Mouse (Mus musculus): Measurements from ENCODE around the gene Gm42674.

The Gm42674 gene

GRCm38 (mm10) chr3:90601486-90602110 lies at the start of gene Gm42674:
Gene Gm42674 (plus strand): TSS chr3:90601904.
- no peak for DNase-seq (ENCODE audit: low spot score in 2 of 2)

DNA sequence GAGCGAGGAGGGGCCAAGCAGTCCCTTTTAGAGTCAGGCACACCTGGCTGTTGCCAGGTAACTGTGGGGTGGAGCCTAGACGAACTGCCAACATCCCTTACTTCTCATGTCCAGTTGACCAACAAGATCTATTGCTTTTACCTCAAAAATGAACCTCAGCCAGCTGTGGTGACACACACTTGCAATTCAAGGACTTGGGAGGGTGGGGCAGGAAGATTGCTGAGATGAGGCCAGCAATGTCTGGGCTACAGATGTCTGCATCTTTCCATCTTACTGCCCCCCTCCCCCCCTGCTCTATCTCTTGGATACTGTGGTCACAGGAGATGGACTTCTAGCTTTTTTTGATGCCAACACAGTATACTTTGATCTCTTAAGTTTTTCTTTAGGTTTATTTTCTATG lies 49.5 kb upstream of the Gm42674 start:
- no peak for DNase-seq (ENCODE audit: low spot score in 2 of 2)

- DNase-seq (ENCODE audit: low spot score in 2 of 2), result no peak
These were observed 45.8 kb upstream of the Gm42674 start for GRCm38 (mm10) chr3:90555954-90556353.

- DNase-seq (ENCODE audit: low spot score in 2 of 2), result no peak
These were observed 41.6 kb upstream of the Gm42674 start, which contains the start of gene S100a3 for GRCm38 (mm10) chr3:90560008-90560628. Gene S100a3 (plus strand): TSS chr3:90560578.

DNA sequence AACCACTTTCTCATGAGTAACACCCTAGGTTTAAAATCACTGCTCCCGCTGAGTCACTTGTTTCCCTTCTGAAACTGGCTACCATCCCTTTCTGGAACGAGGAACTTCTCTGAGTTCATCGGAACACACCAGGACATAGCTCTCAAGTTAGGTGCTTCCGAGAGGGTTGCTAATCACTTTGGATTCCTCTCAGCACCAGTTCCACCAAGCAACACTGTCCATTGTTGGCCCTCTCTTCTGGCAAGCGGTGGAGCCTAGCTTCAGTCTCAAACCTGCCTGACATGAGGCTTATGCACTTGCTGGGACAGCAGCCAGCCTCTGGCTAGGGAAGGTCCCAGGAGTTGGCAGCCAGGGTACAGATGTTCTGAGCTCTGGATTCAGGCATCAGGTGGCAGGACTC lies 27.0 kb upstream of the Gm42674 start:
- DNase-seq (ENCODE audit: low spot score in 2 of 2), result peak; percentile 40 to 44

- no peak for DNase-seq (ENCODE audit: low spot score in 2 of 2)
These were observed 26.4 kb upstream of the Gm42674 start for GRCm38 (mm10) chr3:90575320-90575719.

DNA sequence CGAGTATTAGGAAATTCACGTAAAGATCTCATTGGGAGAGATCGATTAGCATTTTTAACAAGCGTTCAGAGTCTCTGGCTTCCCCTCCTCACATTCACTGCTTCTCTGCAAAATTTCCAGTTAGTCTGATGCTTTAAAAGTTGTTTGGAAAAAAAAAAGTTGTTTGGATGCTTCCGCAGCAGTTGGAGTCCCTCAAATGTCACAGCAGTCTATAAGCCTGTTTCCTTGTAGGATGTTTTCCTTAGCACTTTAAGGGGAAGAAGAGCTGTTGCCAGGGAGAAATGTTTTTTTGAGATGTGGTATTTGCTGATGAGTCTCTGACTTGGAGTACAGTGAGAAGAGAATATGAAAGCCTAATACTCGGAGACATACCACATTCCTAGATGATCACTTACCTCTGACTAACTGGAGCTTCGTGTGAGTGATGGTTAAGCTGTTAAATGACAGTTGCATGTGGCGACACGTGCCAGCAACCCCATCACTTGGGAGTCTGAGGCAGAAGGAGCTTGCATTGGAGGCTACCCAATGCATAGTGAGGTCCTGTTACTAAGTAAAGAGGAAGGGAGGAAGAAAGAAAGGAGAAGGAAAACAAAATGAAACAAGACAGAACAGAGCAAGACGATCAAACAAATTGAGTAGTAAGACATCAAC lies 25.2 kb upstream of the Gm42674 start:
- DNase-seq (ENCODE audit: low spot score in 2 of 2), result no peak

GRCm38 (mm10) chr3:90579433-90579832 lies 22.3 kb upstream of the Gm42674 start:
- no peak for DNase-seq (ENCODE audit: low spot score in 2 of 2)

GRCm38 (mm10) chr3:90581141-90581540 lies 20.6 kb upstream of the Gm42674 start:
- DNase-seq (ENCODE audit: low spot score in 2 of 2), result no peak

GRCm38 (mm10) chr3:90582156-90582555 lies 19.5 kb upstream of the Gm42674 start:
- no peak for DNase-seq (ENCODE audit: low spot score in 2 of 2)

GRCm38 (mm10) chr3:90582556-90582955 lies 19.1 kb upstream of the Gm42674 start:
- DNase-seq (ENCODE audit: low spot score in 2 of 2), result no peak

GRCm38 (mm10) chr3:90583893-90584292 lies 17.8 kb upstream of the Gm42674 start:
- DNase-seq (ENCODE audit: low spot score in 2 of 2), result no peak

- peak in 1 of 2 experiments; percentile 73 for DNase-seq (ENCODE audit: low spot score in 2 of 2)
These were observed 16.1 kb upstream of the Gm42674 start for GRCm38 (mm10) chr3:90585595-90585994.

GRCm38 (mm10) chr3:90586016-90586643 lies 15.6 kb upstream of the Gm42674 start:
- no peak for DNase-seq (ENCODE audit: low spot score in 2 of 2)

DNA sequence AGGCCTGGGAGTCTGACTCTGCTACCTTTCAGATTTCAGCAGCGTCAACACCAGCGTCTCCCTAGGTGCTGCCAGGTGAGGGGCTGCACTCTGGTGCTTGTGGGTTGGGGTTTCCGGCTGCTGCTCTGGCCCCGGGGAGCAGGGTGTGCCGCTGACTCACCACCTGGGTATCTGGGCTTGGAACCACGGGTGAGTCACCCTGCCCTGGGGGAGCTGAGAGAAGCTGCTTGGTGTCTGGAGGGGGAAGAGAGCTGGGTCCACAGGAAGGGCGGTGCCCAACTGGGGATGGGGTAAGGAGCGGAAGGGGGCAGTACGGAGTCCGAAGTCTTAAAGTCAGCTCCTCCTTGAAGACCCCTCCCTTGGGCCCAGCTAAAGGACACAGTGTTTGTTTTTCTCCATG lies 14.8 kb upstream of the Gm42674 start:
- peak; percentile 89 to 93 for DNase-seq (ENCODE audit: low spot score in 2 of 2)

DNA sequence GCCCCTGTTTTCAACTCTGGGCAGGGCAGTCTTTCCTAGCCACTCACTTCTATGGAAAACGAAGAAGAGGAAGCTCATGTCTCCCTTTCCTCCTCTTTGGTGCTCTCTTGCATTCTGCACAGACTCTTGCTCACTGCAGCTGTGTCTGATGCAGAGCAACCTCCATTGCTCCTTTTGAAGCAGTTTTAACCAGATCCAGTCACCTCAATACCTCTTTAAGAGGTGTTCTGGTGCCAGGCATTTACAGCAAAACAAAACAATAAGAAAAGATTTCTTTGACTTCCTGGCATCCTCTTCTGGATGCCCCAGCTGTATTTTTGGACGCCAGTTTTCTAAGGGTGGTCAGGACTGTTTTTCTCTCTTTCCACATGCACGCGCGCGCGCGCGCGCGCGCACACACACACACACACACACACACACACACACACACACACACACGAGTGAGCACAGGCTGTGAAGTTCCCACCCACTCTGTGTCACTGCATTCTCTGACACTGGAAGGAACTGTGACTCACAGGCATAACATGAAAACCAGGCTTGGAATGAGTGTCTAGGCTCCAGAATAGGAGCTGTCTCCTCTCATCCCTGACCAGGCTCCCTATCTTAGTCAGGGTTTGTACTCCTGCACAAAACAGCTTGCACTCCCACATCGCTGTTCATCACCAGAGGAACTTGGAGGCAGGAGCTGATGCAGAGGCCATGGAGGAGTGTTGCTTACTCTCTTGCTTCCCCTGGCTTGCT lies 14.2 kb upstream of the Gm42674 start:
- DNase-seq (ENCODE audit: low spot score in 2 of 2), result no peak

DNA sequence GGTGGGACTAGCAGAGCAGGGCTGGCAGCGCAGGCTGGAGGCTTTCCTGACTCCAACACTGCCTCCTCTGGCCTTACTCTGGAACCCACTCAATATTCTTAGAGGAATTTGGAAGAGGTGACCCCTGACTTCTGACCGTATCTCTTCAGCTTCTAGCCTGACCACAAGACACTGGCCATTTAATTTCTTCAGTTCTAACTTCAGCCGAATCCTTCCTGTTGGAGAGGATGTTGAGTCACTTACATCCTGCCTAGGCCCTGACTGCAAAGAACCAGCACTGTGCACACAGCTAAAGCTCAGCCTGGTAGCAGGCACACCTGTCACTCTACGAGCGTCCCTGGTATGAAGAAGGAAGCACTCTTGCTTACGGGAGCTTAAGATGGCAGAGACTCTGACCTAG lies 12.3 kb upstream of the Gm42674 start:
- no peak for DNase-seq (ENCODE audit: low spot score in 2 of 2)

GRCm38 (mm10) chr3:90589947-90590346 lies 11.8 kb upstream of the Gm42674 start, which contains the start of gene S100a2:
Gene S100a2 (plus strand): TSS chr3:90590247.
- DNase-seq (ENCODE audit: low spot score in 2 of 2), result no peak

- DNase-seq (ENCODE audit: low spot score in 2 of 2), result no peak
These were observed 7.2 kb upstream of the Gm42674 start for GRCm38 (mm10) chr3:90594466-90594865.

- DNase-seq (ENCODE audit: low spot score in 2 of 2), result no peak
These were observed 6.1 kb upstream of the Gm42674 start for GRCm38 (mm10) chr3:90595556-90595955.

- DNase-seq (ENCODE audit: low spot score in 2 of 2), result no peak
These were observed 4.9 kb upstream of the Gm42674 start for GRCm38 (mm10) chr3:90596810-90597209.

GRCm38 (mm10) chr3:90597736-90598135 lies 4.0 kb upstream of the Gm42674 start:
- DNase-seq (ENCODE audit: low spot score in 2 of 2), result no peak
